Mouse (Mus musculus): ENCODE results near the gene Mat2a.
"Not testable (repeated sequence)": the region's sequence is repeated elsewhere in the genome, so short reads cannot be mapped to it uniquely, and the experiment has no call there.

The Mat2a gene

GRCm38 (mm10) chr6:72439355-72440185 lies at the start of gene Mat2a:
Gene Mat2a, minus strand, starts transcription at chr6:72439558.
- DNase-seq = peak; percentile 97 to 98

GRCm38 (mm10) chr6:72488850-72489249 lies 49.5 kb upstream of the Mat2a start:
- DNase-seq = no peak

GRCm38 (mm10) chr6:72487282-72487681 lies 47.9 kb upstream of the Mat2a start:
- no peak for DNase-seq

GRCm38 (mm10) chr6:72486307-72486706 lies 46.9 kb upstream of the Mat2a start:
- DNase-seq = no peak

GRCm38 (mm10) chr6:72484887-72485286 lies 45.5 kb upstream of the Mat2a start:
- DNase-seq = no peak

- DNase-seq = no peak
Measured at GRCm38 (mm10) chr6:72482156-72482555, 42.8 kb upstream of the Mat2a start.

- DNase-seq = no peak
Measured at GRCm38 (mm10) chr6:72480422-72480702, 41.0 kb upstream of the Mat2a start.

- no peak for DNase-seq
Measured at GRCm38 (mm10) chr6:72479645-72480421, 40.5 kb upstream of the Mat2a start.

- not testable (repeated sequence) for DNase-seq
Measured at GRCm38 (mm10) chr6:72478691-72479090, 39.3 kb upstream of the Mat2a start.

- DNase-seq = no peak
Measured at GRCm38 (mm10) chr6:72477621-72478020, 38.3 kb upstream of the Mat2a start.

GRCm38 (mm10) chr6:72476836-72477235 lies 37.5 kb upstream of the Mat2a start:
- no peak for DNase-seq

- DNase-seq = no peak
Measured at GRCm38 (mm10) chr6:72475221-72475985, 36.0 kb upstream of the Mat2a start.

GRCm38 (mm10) chr6:72473264-72474041 lies 34.1 kb upstream of the Mat2a start:
- DNase-seq = no peak

- DNase-seq = no peak
Measured at GRCm38 (mm10) chr6:72466171-72466570, 26.8 kb upstream of the Mat2a start.

- no peak for DNase-seq
Measured at GRCm38 (mm10) chr6:72465361-72466157, 26.2 kb upstream of the Mat2a start.

- not testable (repeated sequence) for DNase-seq
Measured at GRCm38 (mm10) chr6:72462550-72463257, 23.3 kb upstream of the Mat2a start.

GRCm38 (mm10) chr6:72460036-72460801 lies 20.9 kb upstream of the Mat2a start:
- no peak for DNase-seq

- no peak for DNase-seq
Measured at GRCm38 (mm10) chr6:72458921-72459320, 19.6 kb upstream of the Mat2a start.

- no peak for DNase-seq
Measured at GRCm38 (mm10) chr6:72458418-72458817, 19.1 kb upstream of the Mat2a start.

- DNase-seq = no peak
Measured at GRCm38 (mm10) chr6:72456567-72456966, 17.2 kb upstream of the Mat2a start.
